Mouse (Mus musculus) erythroblast, embryonic 14.5 days (primary cell): Measurements from ENCODE around the gene Abcc2. TPM values are rescaled to one million over a fixed set of nuclear protein-coding genes. Genes with fewer than 3 reads are reported as not detected.
A peak's percentile ranks its signal among the peaks of the same experiment; 100 is the strongest.

Experiments used
- H3K27me3 ChIP-seq: 2 replicates; pipeline ENCODE4 v1.6.1; 2012; ENCODE audit warnings: inconsistent platforms; ENCODE audit not compliant: control insufficient read depth
- H3K36me3 ChIP-seq: 2 replicates; pipeline ENCODE4 v1.6.1; 2012; ENCODE audit warnings: mild to moderate bottlenecking, inconsistent platforms; ENCODE audit not compliant: control insufficient read depth
- H3K4me1 ChIP-seq: 2 replicates; pipeline ENCODE4 v1.6.1; 2012; ENCODE audit warnings: inconsistent platforms; ENCODE audit not compliant: control insufficient read depth
- H3K4me3 ChIP-seq: replicated peaks from 2 replicates; pipeline ENCODE3; 2012; ENCODE audit warnings: moderate library complexity, mild to moderate bottlenecking, inconsistent platforms
- H3K9me3 ChIP-seq: 2 replicates; pipeline ENCODE4 v1.6.1; 2012; ENCODE audit warnings: low read length, inconsistent platforms, mixed read lengths; ENCODE audit not compliant: control insufficient read depth
- GATA1 ChIP-seq: IDR thresholded peaks from 2 replicates; pipeline ENCODE4 v1.6.1; 2012; ENCODE audit warnings: low read length, inconsistent platforms, mixed read lengths
- TAL1 ChIP-seq: IDR thresholded peaks from 3 replicates; pipeline ENCODE4 v1.6.1; 2012; ENCODE audit warnings: low read length, inconsistent platforms, mixed read lengths
- polyA plus RNA-seq: library from polyadenylated mRNA; stranded (reverse); fragments of >175 nt; gene quantifications from 2 replicates; pipeline ENCODE4 v1.2.3, GENCODE M21; 2012

Gene Abcc2
- 0.01 TPM in 1 of 2 replicates, not detected in the other for polyA plus RNA-seq

DNA sequence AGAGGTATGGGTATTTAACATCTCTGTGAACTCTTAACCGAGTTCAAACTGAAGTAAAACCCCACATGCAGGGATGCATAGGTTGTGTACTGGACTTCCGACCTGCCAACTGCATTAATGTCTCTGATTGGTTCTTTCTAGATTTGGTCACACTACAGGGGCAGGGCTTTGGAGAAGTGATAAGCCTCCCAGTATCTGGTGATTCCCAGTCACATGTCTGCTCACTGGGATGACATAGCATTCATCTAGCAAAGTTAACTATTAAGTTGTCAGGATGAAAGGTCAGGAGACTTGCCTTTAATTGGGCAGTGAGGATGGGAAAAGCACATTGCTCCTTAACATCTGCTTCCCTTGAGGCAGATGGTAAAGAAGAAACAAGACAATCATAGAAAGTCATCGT, at the start of gene Abcc2:
TSS of gene Abcc2 (plus strand) at position 213 of the 400 bp plus-strand sequence.
- H3K9me3 ChIP-seq = no peaks in the 10 kb centered on the region
- H3K27me3 ChIP-seq = no peaks in the 10 kb centered on the region
- H3K4me3 ChIP-seq = peak within 1 kb of the TSS; percentile 43
- TF ChIP-seq TAL1 = no peak
- no peak for TF ChIP-seq GATA1
- H3K36me3 ChIP-seq = no peaks in the 10 kb centered on the region
- no peaks in the 10 kb centered on the region for H3K4me1 ChIP-seq

DNA sequence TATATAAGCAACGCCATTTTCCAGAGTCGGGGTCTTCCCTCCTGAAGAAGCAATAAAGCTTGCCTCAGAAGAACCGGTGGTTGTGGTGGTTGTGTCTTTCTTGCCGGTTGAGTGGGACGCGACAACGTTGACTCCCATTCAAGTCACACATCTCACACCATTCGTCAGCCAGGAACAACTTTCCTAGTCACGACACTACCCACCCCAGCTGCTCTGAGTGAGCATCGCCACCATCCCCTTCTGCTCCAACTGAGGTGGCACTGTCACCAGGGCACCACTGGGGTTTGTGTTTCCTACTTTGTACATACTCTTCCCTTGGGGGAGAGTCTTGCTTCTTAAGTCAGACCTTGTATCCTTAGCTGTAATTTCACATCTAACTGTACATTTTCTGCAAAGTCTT, 43.6 kb upstream of the Abcc2 start:
- H3K4me3 ChIP-seq = no peak overlapping the region
- H3K27me3 ChIP-seq = no peaks in the 10 kb centered on the region
- H3K4me1 ChIP-seq = no peaks in the 10 kb centered on the region
- peaks cover 91% of the 10 kb centered on the region for H3K36me3 ChIP-seq
- TF ChIP-seq TAL1 (no peak), GATA1 (no peak)
- H3K9me3 ChIP-seq = no peaks in the 10 kb centered on the region

DNA sequence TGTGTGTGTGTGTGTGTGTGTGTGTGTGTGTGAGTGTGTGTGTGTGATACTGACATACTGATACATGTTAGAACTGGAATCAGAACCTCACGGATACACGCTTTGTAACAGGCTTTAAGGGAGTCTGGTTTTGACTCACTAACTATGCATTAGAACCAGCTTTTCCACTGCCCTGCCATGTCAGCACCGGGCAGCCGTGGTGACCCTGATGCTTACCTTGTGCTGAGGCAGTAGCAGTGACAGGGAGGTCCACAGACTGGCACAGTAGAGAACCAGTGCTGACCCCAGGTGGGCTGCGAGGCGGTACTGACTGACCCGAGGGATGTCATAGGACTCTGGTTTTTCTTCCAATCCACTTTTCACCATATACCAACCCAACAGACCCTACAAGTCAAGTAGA, 38.6 kb upstream of the Abcc2 start:
- Histone ChIP-seq H3K27me3 (no peaks in the 10 kb centered on the region), H3K9me3 (no peaks in the 10 kb centered on the region), H3K36me3 (peaks cover 93% of the 10 kb centered on the region), H3K4me3 (no peak overlapping the region), H3K4me1 (no peaks in the 10 kb centered on the region)
- no peak for TF ChIP-seq TAL1
- no peak for TF ChIP-seq GATA1

DNA sequence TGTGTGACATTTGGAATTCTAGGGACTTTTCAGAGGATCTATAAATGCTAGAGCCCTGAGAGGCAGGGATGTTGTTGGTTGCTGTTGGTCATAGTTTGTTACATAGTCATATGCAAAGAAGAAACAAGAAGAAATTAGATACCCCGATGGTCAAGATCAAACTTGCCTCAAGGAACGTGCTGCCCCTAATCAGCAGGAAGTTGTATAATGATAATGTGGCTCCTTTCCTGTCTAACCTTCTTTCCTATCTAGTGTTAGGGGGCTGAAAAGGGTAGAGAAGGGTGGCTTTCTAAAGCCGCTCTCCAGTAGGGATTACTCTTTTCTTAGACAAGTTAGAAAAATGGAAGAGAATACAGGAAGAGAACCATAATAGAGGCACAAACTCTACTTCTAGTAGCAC, 36.3 kb upstream of the Abcc2 start:
- H3K4me1 ChIP-seq = no peaks in the 10 kb centered on the region; the same call in 1 of the 2 replicates
- no peaks in the 10 kb centered on the region for H3K27me3 ChIP-seq
- H3K36me3 ChIP-seq = peaks cover 91% of the 10 kb centered on the region
- H3K9me3 ChIP-seq = no peaks in the 10 kb centered on the region
- TF ChIP-seq TAL1 = no peak
- TF ChIP-seq GATA1 = no peak
- no peak overlapping the region for H3K4me3 ChIP-seq

GRCm38 (mm10) chr19:43747877-43748276, 34.1 kb upstream of the Abcc2 start:
- TF ChIP-seq TAL1 (no peak), GATA1 (no peak)
- peaks cover 10% of the 10 kb centered on the region for H3K4me1 ChIP-seq
- H3K27me3 ChIP-seq = no peaks in the 10 kb centered on the region
- H3K4me3 ChIP-seq = no peak overlapping the region
- no peaks in the 10 kb centered on the region for H3K9me3 ChIP-seq
- peaks cover 78% of the 10 kb centered on the region for H3K36me3 ChIP-seq

GRCm38 (mm10) chr19:43750008-43750407, 32.0 kb upstream of the Abcc2 start:
- Histone ChIP-seq H3K9me3 (no peaks in the 10 kb centered on the region), H3K36me3 (peaks cover 60% of the 10 kb centered on the region), H3K4me3 (no peak overlapping the region), H3K4me1 (peaks cover 21% of the 10 kb centered on the region), H3K27me3 (no peaks in the 10 kb centered on the region)
- TF ChIP-seq TAL1 (no peak), GATA1 (peak; percentile 50)

DNA sequence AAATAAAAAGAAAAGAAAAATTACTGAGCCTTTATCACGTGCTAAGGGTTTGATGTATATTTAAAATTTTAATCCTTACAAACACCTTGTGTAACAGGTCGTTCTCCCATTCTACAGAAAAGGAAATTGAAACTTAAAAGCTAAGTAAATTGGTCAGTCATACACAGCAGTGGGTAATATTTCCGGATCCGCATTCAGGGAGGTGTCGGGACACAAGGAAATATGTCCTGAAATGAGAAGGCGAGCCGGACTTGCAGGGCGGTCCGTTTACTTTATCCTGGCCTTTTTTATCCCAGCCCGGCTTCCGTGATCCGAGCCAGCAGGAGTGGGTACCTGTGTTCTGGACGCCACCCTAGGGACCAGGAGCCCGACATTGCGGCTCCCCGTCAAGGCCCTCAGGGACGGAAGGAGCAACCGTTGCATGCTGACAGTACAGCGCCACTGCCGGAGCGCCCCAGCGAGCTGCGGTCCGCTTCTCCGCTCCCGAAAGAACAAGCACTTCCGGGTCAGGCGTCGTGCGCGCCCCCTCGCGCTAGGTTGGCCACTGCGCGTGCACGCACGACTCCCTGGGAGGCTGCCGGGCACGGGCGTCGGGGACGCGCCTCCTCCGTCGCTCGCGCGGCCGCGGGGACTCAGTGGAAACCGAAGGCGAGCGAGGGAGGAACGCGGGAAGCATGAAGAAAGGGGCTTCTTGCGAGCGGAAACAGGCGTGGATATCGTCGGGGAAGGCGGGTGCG, 29.3 kb upstream of the Abcc2 start, which contains the start of the genes Cutc and Cox15:
TSS of gene Cutc (plus strand) at position 508 of the 737 bp plus-strand sequence.
TSS of gene Cox15 (minus strand) at position 512 of the 737 bp plus-strand sequence.
- H3K27me3 ChIP-seq = no peaks in the 10 kb centered on the region
- no peaks in the 10 kb centered on the region for H3K9me3 ChIP-seq
- H3K4me1 ChIP-seq = peaks cover 21% of the 10 kb centered on the region
- peaks cover 36% of the 10 kb centered on the region for H3K36me3 ChIP-seq
- TF ChIP-seq GATA1 = no peak
- TF ChIP-seq TAL1 = no peak
- H3K4me3 ChIP-seq = peak within 1 kb of the TSS; percentile 93

GRCm38 (mm10) chr19:43753226-43753835, 28.7 kb upstream of the Abcc2 start:
- H3K27me3 ChIP-seq = no peaks in the 10 kb centered on the region
- peaks cover 21% of the 10 kb centered on the region for H3K4me1 ChIP-seq
- H3K9me3 ChIP-seq = no peaks in the 10 kb centered on the region
- H3K4me3 ChIP-seq = peak overlapping the region; percentile 93
- peaks cover 29% of the 10 kb centered on the region for H3K36me3 ChIP-seq
- TF ChIP-seq TAL1 (no peak), GATA1 (no peak)

- Histone ChIP-seq H3K4me1 (peaks cover 21% of the 10 kb centered on the region), H3K27me3 (no peaks in the 10 kb centered on the region), H3K36me3 (peaks cover 21% of the 10 kb centered on the region), H3K9me3 (no peaks in the 10 kb centered on the region), H3K4me3 (no peak overlapping the region)
- TF ChIP-seq TAL1 (no peak), GATA1 (no peak)
Measured at GRCm38 (mm10) chr19:43754237-43754636, 27.8 kb upstream of the Abcc2 start.
